Mouse (Mus musculus): ENCODE measurements at regions not wholly inside any gene's neighbourhood (a gene's known extent, or its start where the extent isn't known, plus 50 kb on each side); places are given as distances from the start of the nearest gene placed in this dataset.

GRCm38 (mm10) chr1:193544804-193545203, 174.7 kb upstream of the Camk1g start:
- H3K4me3 ChIP-seq (ENCODE audit: low read depth, low read length) = no peak overlapping the region
- H3K4me2 ChIP-seq (ENCODE audit: low read depth, low read length) = no peak overlapping the region
- H3K9me3 ChIP-seq (ENCODE audit: control insufficient read depth, low read length) = no peaks in the 10 kb centered on the region
- no peak for ATAC-seq (ENCODE audit: low read depth)
- no peaks in the 10 kb centered on the region for H3K36me3 ChIP-seq (ENCODE audit: control insufficient read depth, insufficient read depth, low read length)
- H3K27ac ChIP-seq (replicated peaks; ENCODE audit: low read depth, low read length) = no peak overlapping the region
- H3K27me3 ChIP-seq (replicated peaks; ENCODE audit: control insufficient read depth, insufficient read depth, low read length) = no peaks in the 10 kb centered on the region
- no peak overlapping the region for H3K9ac ChIP-seq (ENCODE audit: low read depth, low read length)
- no peak for DNase-seq (ENCODE audit: low spot score)
- peaks cover 15% of the 10 kb centered on the region; the same call in 1 of the 2 replicates for H3K4me1 ChIP-seq (ENCODE audit: control insufficient read depth, insufficient read depth, low read length)

- DNase-seq (ENCODE audit: low spot score) = no peak
- no peak for ATAC-seq (ENCODE audit: low read depth)
- Histone ChIP-seq H3K4me2 (ENCODE audit: low read depth, low read length) (no peak overlapping the region), H3K27ac (replicated peaks; ENCODE audit: low read depth, low read length) (no peak overlapping the region), H3K4me1 (ENCODE audit: control insufficient read depth, insufficient read depth, low read length) (peaks cover 25% of the 10 kb centered on the region), H3K36me3 (ENCODE audit: control insufficient read depth, insufficient read depth, low read length) (no peaks in the 10 kb centered on the region), H3K4me3 (ENCODE audit: low read depth, low read length) (no peak overlapping the region), H3K9ac (ENCODE audit: low read depth, low read length) (no peak overlapping the region), H3K9me3 (ENCODE audit: control insufficient read depth, low read length) (no peaks in the 10 kb centered on the region), H3K27me3 (replicated peaks; ENCODE audit: control insufficient read depth, insufficient read depth, low read length) (no peaks in the 10 kb centered on the region)
- 65% methylated on average over 3 of the region's 3 CpGs for WGBS
Observed at GRCm38 (mm10) chr1:193543834-193544233, 173.7 kb upstream of the Camk1g start.

GRCm38 (mm10) chr1:193543284-193543683, 173.2 kb upstream of the Camk1g start:
- Histone ChIP-seq H3K9ac (ENCODE audit: low read depth, low read length) (no peak overlapping the region), H3K36me3 (ENCODE audit: control insufficient read depth, insufficient read depth, low read length) (no peaks in the 10 kb centered on the region), H3K4me2 (ENCODE audit: low read depth, low read length) (no peak overlapping the region), H3K4me3 (ENCODE audit: low read depth, low read length) (no peak overlapping the region), H3K4me1 (ENCODE audit: control insufficient read depth, insufficient read depth, low read length) (peaks cover 31% of the 10 kb centered on the region), H3K27ac (replicated peaks; ENCODE audit: low read depth, low read length) (no peak overlapping the region), H3K9me3 (ENCODE audit: control insufficient read depth, low read length) (no peaks in the 10 kb centered on the region), H3K27me3 (replicated peaks; ENCODE audit: control insufficient read depth, insufficient read depth, low read length) (no peaks in the 10 kb centered on the region)
- ATAC-seq (ENCODE audit: low read depth) (no peak), DNase-seq (ENCODE audit: low spot score) (no peak)
- 75% methylated on average over 4 of the region's 4 CpGs for WGBS

GRCm38 (mm10) chr1:193541934-193542580, 172.0 kb upstream of the Camk1g start:
- H3K9me3 ChIP-seq (ENCODE audit: control insufficient read depth, low read length) = no peaks in the 10 kb centered on the region
- H3K27me3 ChIP-seq (replicated peaks; ENCODE audit: control insufficient read depth, insufficient read depth, low read length) = no peaks in the 10 kb centered on the region
- no peak overlapping the region for H3K4me3 ChIP-seq (ENCODE audit: low read depth, low read length)
- no peak overlapping the region for H3K4me2 ChIP-seq (ENCODE audit: low read depth, low read length)
- DNase-seq (ENCODE audit: low spot score) (no peak), ATAC-seq (ENCODE audit: low read depth) (no peak)
- no peak overlapping the region for H3K9ac ChIP-seq (ENCODE audit: low read depth, low read length)
- H3K36me3 ChIP-seq (ENCODE audit: control insufficient read depth, insufficient read depth, low read length) = no peaks in the 10 kb centered on the region
- WGBS = 30% methylated on average over 13 of the region's 13 CpGs
- H3K27ac ChIP-seq (replicated peaks; ENCODE audit: low read depth, low read length) = no peak overlapping the region
- peaks cover 31% of the 10 kb centered on the region for H3K4me1 ChIP-seq (ENCODE audit: control insufficient read depth, insufficient read depth, low read length)

- DNase-seq (ENCODE audit: low spot score) = no peak
- no peak for ATAC-seq (ENCODE audit: low read depth)
- Histone ChIP-seq H3K4me1 (ENCODE audit: control insufficient read depth, insufficient read depth, low read length) (peaks cover 31% of the 10 kb centered on the region), H3K4me3 (ENCODE audit: low read depth, low read length) (no peak overlapping the region), H3K27me3 (replicated peaks; ENCODE audit: control insufficient read depth, insufficient read depth, low read length) (no peaks in the 10 kb centered on the region), H3K36me3 (ENCODE audit: control insufficient read depth, insufficient read depth, low read length) (no peaks in the 10 kb centered on the region), H3K9me3 (ENCODE audit: control insufficient read depth, low read length) (no peaks in the 10 kb centered on the region), H3K27ac (replicated peaks; ENCODE audit: low read depth, low read length) (no peak overlapping the region), H3K4me2 (ENCODE audit: low read depth, low read length) (no peak overlapping the region), H3K9ac (ENCODE audit: low read depth, low read length) (no peak overlapping the region)
- WGBS = 79% methylated on average over 4 of the region's 4 CpGs
Observed at GRCm38 (mm10) chr1:193541281-193541680, 171.2 kb upstream of the Camk1g start.

GRCm38 (mm10) chr1:193540486-193540885, 170.4 kb upstream of the Camk1g start:
- no peak overlapping the region for H3K27ac ChIP-seq (replicated peaks; ENCODE audit: low read depth, low read length)
- 65% methylated on average over 5 of the region's 5 CpGs for WGBS
- ATAC-seq (ENCODE audit: low read depth) (no peak), DNase-seq (ENCODE audit: low spot score) (no peak)
- H3K4me2 ChIP-seq (ENCODE audit: low read depth, low read length) = no peak overlapping the region
- no peaks in the 10 kb centered on the region for H3K9me3 ChIP-seq (ENCODE audit: control insufficient read depth, low read length)
- no peak overlapping the region for H3K4me3 ChIP-seq (ENCODE audit: low read depth, low read length)
- H3K9ac ChIP-seq (ENCODE audit: low read depth, low read length) = no peak overlapping the region
- H3K4me1 ChIP-seq (ENCODE audit: control insufficient read depth, insufficient read depth, low read length) = peaks cover 31% of the 10 kb centered on the region
- no peaks in the 10 kb centered on the region for H3K27me3 ChIP-seq (replicated peaks; ENCODE audit: control insufficient read depth, insufficient read depth, low read length)
- no peaks in the 10 kb centered on the region for H3K36me3 ChIP-seq (ENCODE audit: control insufficient read depth, insufficient read depth, low read length)

GRCm38 (mm10) chr1:193539261-193539660, 169.2 kb upstream of the Camk1g start:
- ATAC-seq (ENCODE audit: low read depth) (no peak), DNase-seq (ENCODE audit: low spot score) (peak; percentile 32)
- H3K4me1 ChIP-seq (ENCODE audit: control insufficient read depth, insufficient read depth, low read length) = peaks cover 31% of the 10 kb centered on the region
- peak overlapping the region; percentile 21; the same call in 1 of the 2 replicates for H3K27ac ChIP-seq (replicated peaks; ENCODE audit: low read depth, low read length)
- H3K27me3 ChIP-seq (replicated peaks; ENCODE audit: control insufficient read depth, insufficient read depth, low read length) = no peaks in the 10 kb centered on the region
- H3K36me3 ChIP-seq (ENCODE audit: control insufficient read depth, insufficient read depth, low read length) = no peaks in the 10 kb centered on the region
- no peak overlapping the region for H3K4me2 ChIP-seq (ENCODE audit: low read depth, low read length)
- 74% methylated on average over 6 of the region's 6 CpGs for WGBS
- no peak overlapping the region for H3K9ac ChIP-seq (ENCODE audit: low read depth, low read length)
- H3K4me3 ChIP-seq (ENCODE audit: low read depth, low read length) = no peak overlapping the region
- no peaks in the 10 kb centered on the region for H3K9me3 ChIP-seq (ENCODE audit: control insufficient read depth, low read length)

- H3K9me3 ChIP-seq (ENCODE audit: control insufficient read depth, low read length) = no peaks in the 10 kb centered on the region
- H3K4me2 ChIP-seq (ENCODE audit: low read depth, low read length) = no peak overlapping the region
- no peak overlapping the region for H3K4me3 ChIP-seq (ENCODE audit: low read depth, low read length)
- no peaks in the 10 kb centered on the region for H3K27me3 ChIP-seq (replicated peaks; ENCODE audit: control insufficient read depth, insufficient read depth, low read length)
- DNase-seq (ENCODE audit: low spot score) (peak; percentile 68), ATAC-seq (ENCODE audit: low read depth) (peak; percentile 49)
- no peak overlapping the region for H3K9ac ChIP-seq (ENCODE audit: low read depth, low read length)
- peaks cover 31% of the 10 kb centered on the region for H3K4me1 ChIP-seq (ENCODE audit: control insufficient read depth, insufficient read depth, low read length)
- no peaks in the 10 kb centered on the region for H3K36me3 ChIP-seq (ENCODE audit: control insufficient read depth, insufficient read depth, low read length)
- H3K27ac ChIP-seq (replicated peaks; ENCODE audit: low read depth, low read length) = no peak overlapping the region; the same call in 1 of the 2 replicates
- WGBS = 45% methylated on average over 2 of the region's 2 CpGs
Observed at GRCm38 (mm10) chr1:193538425-193538824, 168.3 kb upstream of the Camk1g start.

- no peaks in the 10 kb centered on the region for H3K9me3 ChIP-seq (ENCODE audit: control insufficient read depth, low read length)
- no peak overlapping the region for H3K4me2 ChIP-seq (ENCODE audit: low read depth, low read length)
- no peak overlapping the region for H3K4me3 ChIP-seq (ENCODE audit: low read depth, low read length)
- no peak overlapping the region for H3K27ac ChIP-seq (replicated peaks; ENCODE audit: low read depth, low read length)
- no peaks in the 10 kb centered on the region for H3K27me3 ChIP-seq (replicated peaks; ENCODE audit: control insufficient read depth, insufficient read depth, low read length)
- H3K36me3 ChIP-seq (ENCODE audit: control insufficient read depth, insufficient read depth, low read length) = no peaks in the 10 kb centered on the region
- H3K4me1 ChIP-seq (ENCODE audit: control insufficient read depth, insufficient read depth, low read length) = peaks cover 31% of the 10 kb centered on the region
- WGBS = 87% methylated on average over 5 of the region's 5 CpGs
- ATAC-seq (ENCODE audit: low read depth) = no peak
- DNase-seq (ENCODE audit: low spot score) = no peak
- no peak overlapping the region for H3K9ac ChIP-seq (ENCODE audit: low read depth, low read length)
Observed at GRCm38 (mm10) chr1:193537616-193538015, 167.5 kb upstream of the Camk1g start.
